Mouse (Mus musculus): ENCODE measurements around the gene Utrn. TPM values are rescaled to one million over a fixed set of nuclear protein-coding genes. Genes with fewer than 3 reads are reported as not detected.
A peak's percentile ranks its signal among the peaks of the same experiment; 100 is the strongest.

Gene Utrn
- total RNA-seq, 2 experiments from 2014 or later = 77.6 to 80.3 TPM

DNA sequence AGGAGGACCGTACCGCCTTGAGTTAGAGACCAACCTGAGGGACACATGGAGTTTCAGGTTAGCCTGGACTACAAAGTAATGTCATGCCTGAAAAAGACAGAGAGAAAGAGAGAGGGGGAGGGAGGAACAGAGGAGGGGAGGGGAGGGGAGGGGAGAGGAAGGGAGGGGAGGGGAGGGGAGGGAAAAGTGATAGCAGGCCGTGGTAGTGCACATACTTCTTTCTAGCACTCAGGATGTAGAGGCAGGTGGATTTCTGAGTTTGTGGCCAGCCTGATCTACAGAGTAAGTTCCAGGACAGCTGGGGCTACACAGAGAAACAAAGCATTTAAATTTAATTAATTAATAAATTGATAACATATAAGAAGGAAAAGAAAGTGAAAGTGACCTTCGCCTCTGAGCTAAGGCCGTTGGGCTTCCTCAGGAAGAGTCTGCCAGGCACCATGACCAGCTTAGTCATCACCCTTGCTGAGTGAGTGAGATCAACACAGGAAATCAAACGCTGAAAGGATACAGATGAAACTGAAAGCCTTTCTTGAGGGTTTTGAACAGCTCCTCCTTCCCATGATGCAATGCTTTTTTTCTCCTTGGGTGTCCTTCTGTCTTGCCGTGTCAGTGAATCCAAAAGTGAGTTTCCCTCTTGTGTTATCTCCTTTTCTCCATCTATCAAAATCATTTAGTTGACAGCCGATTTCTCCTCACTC, 5.6 kb upstream of the Utrn start:
- intact Hi-C loops (cut with DNase I) = no loop called here
- peak in 1 of 2 experiments; percentile 17 for DNase-seq

DNA sequence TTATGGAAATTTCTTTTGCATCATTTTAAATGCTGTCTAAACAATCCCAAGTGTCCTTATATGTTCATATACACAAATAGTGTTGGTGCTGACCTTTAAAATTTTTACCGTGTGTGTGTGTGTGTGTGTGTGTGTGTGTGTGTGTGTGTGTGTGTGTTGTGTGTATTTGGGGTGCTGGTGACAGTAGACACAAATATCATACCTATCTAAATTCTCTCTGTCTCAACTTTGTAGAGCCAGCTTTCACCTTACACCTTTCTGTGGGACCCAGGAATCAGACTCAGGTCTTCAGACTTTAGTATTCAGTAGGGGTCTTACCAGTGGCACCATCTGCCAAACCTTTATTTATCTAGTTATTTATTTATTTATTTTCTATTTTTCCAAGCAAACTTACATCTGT, 681 bp upstream of the Utrn start:
- DNase-seq = no peak
- intact Hi-C loops (cut with DNase I) = loop anchor here (2.0 to 5.0 kb wide), 5 partner anchors 43 to 179 kb away; no protein-coding TSS in a partner anchor

DNA sequence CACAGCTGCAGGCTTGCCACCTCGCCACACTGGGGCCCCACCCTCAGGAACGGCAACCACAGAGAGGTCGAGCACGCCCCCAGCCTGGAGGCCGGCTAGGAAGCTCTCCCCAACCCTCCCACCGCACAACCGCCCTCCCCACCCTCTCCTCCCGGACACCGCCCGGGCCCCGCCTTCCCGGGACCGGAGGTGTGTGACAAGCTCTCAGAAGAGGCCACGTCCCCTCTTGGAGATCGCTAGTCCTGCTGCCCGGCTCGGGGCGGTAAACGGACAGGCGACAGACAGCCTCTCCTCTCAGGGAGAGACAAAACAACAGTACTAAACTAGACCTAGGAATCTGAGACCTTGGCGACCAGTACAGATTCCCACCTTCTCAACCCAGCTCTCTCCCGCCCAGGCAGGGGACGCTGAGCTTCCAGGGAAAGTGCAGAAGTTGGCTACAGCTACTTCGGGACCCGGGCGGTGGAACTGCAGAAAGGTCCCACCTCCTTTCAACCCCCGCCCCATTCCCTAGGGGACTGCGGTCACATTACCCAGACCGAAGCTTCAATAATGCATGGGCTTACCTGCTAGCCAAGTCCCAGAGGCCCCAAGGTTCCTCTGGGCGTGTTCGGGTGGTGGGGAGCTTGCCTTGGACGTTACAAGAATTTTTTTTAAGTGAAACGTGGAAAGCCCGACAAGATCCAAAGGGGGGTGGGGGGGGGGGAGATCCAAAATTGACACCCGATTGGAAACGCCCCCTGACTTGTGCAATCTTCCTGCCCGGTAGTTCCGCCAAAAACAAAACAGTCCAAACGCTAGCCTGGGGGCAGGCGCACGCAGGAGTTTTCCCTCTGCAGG, 756 bp downstream of the Utrn start:
- intact Hi-C loops (cut with DNase I) = loop anchor here (2.0 to 5.0 kb wide), 4 partner anchors 54 to 178 kb away; no protein-coding TSS in a partner anchor
- DNase-seq = peak; percentile 81 to 83

DNA sequence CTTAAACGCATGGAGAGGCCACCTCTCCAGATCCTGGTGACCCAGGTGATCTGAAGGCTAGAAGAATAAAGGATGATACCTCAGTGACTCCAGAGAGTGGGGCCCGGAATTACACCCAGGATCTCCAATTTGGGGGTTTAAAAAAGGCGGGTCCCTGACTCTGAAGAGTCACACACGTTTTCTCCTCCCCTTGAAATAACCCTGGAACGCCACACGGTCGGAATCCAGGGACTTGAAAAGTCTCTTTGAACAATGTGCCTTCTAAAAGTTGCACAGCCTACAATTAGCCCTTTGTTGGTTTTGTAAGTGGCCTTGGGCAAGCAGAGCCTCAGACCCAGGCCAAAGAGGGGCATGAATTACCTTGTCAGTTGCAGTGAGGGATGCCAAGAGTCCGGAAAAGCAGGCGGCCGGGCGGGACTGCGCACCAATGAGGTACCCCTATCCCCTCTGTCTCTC, 1.4 kb downstream of the Utrn start:
- DNase-seq = no peak
- intact Hi-C loops (cut with DNase I) = loop anchor here (2.0 to 5.0 kb wide), 5 partner anchors 53 to 177 kb away; no protein-coding TSS in a partner anchor

DNA sequence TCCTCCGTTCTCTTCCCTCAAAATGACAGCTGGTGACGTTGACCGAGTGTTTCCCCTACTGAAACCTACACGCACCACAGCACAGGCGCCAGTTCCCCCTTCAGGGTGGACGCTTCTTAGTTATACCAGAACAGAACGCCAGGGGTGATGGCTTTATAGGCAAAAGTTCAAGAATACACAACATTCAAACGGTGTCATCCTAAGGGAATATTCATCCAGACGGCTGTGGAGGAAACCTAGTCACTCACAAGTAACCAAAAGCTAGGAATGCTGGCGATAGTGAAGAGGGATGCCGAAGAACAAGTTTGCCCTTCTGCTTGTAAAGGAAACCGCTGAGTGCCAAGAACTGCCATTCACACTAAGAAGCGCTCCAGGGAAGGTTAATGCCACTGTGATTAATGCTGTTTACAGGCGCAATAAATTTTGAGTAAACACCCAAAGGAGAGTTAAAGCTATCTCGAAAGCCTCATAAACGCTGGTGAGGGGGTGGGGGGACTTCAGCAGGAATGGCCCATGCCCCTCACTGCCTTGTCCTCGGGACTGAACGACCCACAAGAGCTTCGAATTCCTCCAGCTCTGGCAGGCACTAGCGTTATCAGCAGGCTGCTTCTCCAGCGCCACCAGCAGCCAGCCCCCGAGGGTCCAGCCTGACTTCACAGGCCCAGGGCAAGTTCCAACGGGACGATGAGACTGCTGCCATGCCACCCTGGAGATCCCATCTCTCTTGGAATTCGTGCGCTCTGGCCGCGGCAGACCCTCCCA, 2.0 kb downstream of the Utrn start:
- DNase-seq = peak; percentile 64 to 66
- intact Hi-C loops (cut with DNase I) = loop anchor here (2.0 to 5.0 kb wide), 2 partner anchors 52 to 70 kb away; no protein-coding TSS in a partner anchor

DNA sequence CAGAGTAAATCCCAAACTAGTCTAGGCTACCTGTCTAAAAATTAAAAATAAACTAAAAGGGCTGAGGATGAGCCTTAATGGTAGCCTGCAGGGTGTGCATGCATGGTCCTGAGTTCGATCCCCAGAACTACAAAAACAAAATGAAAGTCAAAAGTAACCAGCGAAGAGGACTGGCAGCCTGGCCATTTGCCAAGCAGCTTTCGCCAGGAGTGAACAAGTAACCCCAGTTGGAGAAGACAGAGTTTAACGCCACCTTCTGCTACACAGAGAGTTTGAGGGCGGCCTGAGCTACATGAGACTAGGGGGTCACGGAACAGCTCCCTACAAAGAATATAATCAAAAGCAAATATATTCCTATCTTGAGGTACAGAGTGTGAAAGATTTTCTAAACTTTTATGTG, 4.0 kb downstream of the Utrn start:
- intact Hi-C loops (cut with DNase I) = loop anchor here (5.0 kb wide), 1 partner anchor 68 kb away; no protein-coding TSS in a partner anchor
- DNase-seq = peak in 1 of 2 experiments; percentile 18

DNA sequence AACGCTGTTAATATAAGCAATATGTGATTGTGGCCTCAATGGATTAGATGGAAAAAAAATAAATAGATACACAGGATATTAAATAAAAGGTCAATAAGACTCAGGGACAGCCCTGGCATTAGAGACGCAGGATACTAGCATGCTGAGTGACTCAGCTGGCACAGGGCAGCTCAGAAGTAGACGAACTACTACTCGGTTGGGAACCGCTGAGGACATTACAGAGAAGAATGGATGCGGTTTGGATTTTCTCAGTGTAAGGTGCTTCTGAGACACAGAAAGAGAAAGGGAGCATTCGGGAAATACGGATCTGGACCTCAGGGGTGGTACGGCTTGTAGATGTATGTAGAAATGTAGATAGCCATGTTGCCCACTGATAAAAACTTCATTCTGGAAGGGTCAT, 5.6 kb downstream of the Utrn start:
- intact Hi-C loops (cut with DNase I) = no loop called here
- no peak for DNase-seq

DNA sequence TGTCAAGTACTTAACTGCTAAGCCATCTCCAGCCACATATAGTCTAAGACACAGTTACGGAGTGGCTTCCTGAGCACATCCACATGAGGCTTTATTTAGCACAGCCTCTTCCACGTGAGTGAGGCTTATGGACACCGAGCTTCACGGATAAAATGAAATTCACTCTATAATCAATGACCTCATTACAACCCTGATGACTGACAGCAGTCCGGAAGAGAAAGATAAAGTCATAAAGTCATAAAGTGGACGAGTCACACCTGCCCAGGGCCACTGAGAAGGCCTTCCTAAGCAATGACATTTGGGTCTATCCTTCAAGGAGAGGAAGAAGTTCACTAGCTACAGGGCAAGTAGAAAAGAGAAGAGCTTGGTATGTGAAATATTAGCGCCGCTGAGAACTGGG, 7.1 kb downstream of the Utrn start:
- intact Hi-C loops (cut with DNase I) = no loop called here

DNA sequence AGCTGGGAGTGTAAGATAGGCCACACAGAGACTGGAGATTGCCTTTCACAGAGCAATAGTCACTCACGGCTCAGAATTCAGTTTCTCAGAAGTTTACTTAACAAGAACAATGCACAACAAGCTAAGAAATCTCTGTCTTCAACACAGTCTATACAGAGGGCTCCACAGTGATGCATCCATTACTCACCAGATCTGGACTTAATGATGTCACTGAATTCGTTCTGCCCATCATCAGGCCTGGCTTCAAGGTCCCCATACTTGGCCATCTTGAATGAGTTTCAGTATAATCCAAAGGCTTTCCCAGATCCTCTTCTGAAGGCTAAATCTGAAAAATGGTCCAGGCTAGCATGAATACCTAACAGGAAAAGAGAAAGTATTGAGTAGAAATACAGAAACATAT, 7.8 kb downstream of the Utrn start:
- intact Hi-C loops (cut with DNase I) = no loop called here
- DNase-seq = no peak

More for the DNA sequence above, 7.1 kb downstream of the Utrn start:
- no peak for DNase-seq

DNA sequence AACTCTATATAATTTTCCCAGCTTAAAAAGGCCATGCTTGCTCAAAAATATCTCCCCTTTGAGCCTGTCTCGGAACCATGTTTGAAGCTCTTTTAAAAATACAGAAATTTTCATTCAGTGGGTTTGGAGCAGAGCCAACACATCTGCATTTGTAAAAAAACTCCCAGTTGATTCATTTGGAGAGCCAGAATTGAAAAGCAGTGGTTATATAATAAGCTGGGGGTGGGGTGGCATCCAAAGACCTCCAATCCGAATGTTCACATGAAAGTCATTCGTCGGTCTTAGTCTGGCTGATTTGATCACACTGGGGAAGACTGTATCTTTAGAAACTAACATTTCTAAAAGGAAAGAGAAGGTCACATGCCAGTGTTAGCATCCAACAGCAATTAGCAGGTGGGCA, 8.4 kb downstream of the Utrn start:
- DNase-seq = no peak
- intact Hi-C loops (cut with DNase I) = no loop called here

DNA sequence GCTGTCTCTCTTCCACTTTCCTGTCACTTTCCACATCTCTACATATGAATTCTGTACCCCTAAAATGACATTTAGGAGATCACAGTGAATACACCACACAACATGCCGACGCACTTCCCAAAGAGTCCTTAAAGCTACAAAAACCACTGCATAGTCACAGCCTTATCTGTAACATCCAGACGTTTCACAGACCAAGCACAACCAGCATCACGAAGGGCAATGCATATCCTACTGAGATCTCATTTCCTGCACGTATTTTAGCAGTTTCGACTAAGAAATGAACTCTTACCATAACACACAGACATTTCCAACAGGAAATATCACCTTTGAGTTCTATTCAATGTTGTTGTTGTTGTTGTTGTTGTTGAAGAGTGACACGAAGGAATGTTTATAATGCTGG, 8.8 kb downstream of the Utrn start:
- intact Hi-C loops (cut with DNase I) = no loop called here
- no peak for DNase-seq

DNA sequence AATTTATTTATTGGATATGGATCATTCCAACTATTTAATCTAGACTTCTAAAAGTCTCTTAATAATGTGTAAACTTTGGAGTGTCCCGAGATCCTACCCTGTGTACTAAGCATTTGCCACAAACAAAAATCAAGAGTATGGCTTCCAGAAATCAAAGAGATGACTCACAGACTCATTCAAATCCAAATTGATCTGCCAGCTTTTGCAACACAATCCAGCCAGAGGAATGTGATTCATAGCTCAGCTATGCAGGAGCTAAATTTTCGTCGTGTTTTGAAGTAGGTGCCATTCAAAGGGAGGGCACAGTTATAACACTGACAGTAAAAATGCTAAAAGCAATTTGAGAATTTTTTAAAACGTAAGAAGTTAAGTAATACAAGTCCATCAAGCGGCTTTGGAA, 11.1 kb downstream of the Utrn start:
- DNase-seq = no peak
- intact Hi-C loops (cut with DNase I) = no loop called here

DNA sequence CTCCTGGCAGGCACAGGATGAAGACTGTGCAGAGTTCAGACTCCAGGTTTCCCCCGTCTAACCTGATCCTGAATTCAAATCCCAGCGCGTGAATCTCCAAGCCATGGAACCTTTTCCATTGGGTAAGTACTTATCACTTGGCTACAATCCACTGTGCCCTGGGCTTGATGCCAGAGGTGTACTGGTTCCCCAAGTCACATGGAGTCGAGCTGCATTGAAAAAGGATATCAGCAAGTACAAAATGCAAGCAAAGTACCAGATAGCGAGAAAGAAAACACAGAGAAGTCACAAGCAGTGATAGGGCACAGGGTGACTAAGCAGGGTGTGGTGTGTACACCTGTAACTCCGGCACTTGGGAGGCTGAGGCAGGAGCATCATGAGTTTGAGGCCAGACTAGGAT, 14.9 kb downstream of the Utrn start:
- DNase-seq = peak; percentile 79 to 82
- intact Hi-C loops (cut with DNase I) = no loop called here

DNA sequence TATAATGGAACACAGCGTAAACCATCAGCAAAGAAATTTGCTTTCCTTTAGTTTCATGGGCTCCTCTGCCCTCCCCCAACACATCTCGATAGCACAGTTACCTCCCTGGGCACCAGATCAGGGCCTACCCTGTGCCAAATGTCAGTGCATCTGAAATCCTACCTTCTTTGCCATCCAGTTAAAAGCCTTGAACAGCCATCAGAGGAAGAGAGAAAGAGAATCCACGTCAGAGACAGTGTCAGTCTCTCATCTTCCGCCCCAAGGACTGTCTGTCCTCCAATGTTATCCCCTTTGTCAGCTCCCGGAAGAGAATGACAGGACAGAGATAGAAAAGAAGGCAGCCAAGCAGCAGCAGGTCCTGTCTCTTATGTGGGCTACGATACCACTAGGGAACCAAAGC, 15.4 kb downstream of the Utrn start:
- intact Hi-C loops (cut with DNase I) = no loop called here
- no peak for DNase-seq

DNA sequence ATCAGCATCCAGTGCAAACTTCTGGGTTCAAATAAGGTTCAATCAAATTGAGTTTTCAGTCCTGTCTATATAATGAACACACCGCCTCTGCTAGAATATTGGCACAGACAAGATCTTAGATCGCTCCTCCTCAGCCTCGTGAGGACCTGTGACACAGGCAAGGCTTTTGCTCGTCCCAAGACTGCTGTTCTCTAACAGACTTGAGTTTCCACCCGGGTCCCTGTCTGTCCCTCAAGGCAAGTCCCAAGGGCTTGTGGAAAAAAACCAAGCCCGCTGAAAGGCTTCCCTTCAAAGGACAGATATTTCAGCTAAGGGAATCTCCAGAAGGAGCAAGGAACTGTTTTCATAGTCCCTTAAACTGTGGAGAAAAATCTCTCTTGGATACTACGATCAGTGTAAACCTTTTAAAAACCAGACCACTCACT, 16.0 kb downstream of the Utrn start:
- intact Hi-C loops (cut with DNase I) = no loop called here
- DNase-seq = no peak

DNA sequence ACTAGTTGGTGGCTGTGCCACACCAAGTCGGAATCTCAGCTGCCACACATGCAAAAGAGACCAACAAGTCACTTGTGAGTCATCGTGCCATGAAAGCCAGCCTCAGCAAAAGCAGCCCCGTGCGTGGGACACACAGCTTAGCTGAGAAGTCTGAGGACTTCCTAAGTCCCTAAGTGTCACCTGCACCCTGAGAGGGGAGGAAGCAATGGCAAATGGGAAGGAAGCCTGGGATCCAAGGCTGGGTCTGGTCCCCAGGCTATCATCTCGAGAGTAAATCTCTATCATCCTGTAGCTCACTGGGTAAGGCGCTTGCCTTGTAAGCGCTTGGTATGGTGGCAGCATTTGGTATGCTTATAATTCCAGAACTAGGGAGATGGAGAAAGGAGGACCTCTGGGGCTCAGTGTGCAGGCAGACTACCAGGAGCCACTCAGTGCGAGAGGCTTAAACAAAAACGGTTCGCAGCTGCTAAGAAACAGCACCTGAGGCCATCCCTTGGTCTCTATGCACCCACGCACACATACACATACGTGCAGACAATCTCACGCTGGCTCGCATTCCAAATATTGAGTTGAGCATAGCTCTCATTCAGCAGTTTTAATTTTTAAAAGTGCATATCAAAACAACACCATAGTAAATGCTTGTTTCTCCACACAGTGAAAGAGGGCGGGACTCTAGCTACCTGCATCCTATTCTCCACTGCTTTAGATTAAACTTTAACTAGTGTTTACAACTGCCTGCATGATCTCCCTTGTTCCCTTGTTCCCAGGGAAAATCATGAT, 16.6 kb downstream of the Utrn start:
- intact Hi-C loops (cut with DNase I) = no loop called here
- no peak for DNase-seq

DNA sequence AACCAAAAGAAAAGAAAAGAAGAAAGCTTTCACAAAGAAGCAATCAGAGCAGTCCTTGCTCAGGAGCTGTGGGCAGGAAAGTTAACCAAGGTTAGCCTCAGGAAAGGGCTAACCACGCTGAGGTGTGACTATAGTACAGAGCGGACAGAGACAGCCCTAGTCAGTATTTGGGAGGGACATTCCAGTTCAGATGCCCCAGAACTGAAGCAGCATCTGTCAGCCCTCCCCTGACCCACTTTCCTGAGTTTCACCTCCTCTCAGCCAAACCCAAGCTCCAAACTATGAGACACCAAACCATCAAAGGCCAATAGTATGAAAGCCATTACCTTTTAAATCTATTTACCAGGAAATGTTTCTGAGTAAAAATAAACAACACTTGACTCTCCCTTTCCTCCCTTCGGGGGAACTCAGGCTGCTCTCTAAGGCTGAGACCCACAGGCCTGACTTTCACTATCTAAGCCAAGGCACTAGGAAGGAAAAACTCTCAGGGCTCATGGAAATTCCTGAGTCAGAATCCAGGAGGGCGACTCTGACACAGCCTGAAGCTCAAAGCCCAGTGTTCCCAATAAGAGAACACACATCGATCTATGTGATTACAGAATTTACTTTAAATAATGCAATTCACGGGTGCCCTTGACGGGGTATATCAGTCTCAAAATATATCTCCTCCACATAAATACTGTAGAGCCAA, 18.2 kb downstream of the Utrn start:
- intact Hi-C loops (cut with DNase I) = no loop called here
- DNase-seq = no peak

DNA sequence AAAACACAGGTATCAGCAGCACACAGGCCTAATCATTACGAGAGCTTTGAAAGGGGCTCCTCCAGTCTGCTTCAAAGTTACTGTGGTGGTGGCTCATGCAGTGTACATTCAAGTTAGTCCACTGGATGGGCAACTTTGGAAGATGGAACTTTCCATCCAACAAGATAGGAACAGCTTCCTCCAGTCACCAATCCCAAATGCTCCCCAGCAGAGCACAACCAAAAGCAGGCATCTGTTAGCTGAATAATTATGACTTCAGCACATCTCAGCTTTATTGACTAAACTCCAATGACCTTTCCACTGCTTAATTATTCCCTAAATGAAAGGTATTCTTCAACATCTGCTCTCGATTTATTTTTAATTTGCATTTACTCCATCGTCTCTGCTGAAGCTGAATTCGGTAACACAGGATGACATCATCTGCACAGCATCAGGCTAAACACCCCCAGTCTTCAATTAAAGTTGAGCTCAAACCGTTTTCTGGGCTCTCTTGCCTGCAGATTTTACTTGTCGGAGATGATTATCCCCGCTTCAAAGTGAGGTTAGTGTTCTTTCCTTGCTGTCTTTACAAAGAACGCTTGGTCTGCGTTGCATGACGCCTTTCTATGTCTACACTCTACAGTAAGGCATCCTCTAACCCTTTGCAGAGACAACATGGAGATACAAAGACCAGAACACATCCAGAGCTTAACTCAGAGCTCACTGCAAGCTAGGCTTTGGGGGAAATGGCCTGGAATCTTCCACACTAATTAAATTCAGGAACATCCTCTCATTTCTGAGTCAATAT, 20.6 kb downstream of the Utrn start:
- DNase-seq = no peak
- intact Hi-C loops (cut with DNase I) = no loop called here

DNA sequence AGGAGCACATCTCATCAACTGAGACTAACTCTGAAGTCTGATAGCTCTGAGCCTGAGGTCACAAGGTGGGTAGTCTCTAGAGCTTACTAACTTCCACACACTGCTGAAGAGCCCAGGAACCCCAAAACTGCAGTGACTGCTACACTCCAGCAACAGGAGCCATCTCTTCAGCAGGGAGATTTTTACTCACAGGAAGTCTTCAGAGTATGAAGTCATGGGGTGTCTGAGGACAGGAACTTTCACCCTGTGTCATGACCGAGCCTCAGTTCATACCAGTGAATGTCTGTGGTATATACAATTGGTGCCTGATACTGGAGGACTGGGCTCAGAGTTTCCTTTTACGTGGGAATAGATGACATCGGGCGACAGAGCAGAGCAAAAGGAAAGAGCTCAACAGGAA, 26.6 kb downstream of the Utrn start:
- no peak for DNase-seq
- intact Hi-C loops (cut with DNase I) = no loop called here

Data from heart, postnatal 10 days (tissue).